Mouse (Mus musculus) neural tube, embryonic 14.5 days (tissue): ENCODE results near the gene Rpl21. TPM values are rescaled to one million over a fixed set of nuclear protein-coding genes. Genes with fewer than 3 reads are reported as not detected.
A peak's percentile ranks its signal among the peaks of the same experiment; 100 is the strongest.

Source experiments
- ATAC-seq: fragments of 200-750 bp; cut with Nextera tagmentation; 2 replicates; pipeline ENCODE4 v1.8.0; 2017; ENCODE audit warnings: low read depth, mild to moderate bottlenecking, moderate TSS enrichment, moderate library complexity
- H3K27ac ChIP-seq: fragments of 300-500 bp; sonication (generic); 2 replicates; pipeline ENCODE4 v1.5.1; 2014; ENCODE audit warnings: low read depth, mild to moderate bottlenecking, control low read depth, low read length, moderate library complexity, mixed read lengths
- H3K27me3 ChIP-seq: fragments of 300-500 bp; sonication (generic); 2 replicates; pipeline ENCODE4 v1.6.1; 2014; ENCODE audit warnings: low read length; ENCODE audit not compliant: control insufficient read depth, insufficient read depth
- H3K36me3 ChIP-seq: fragments of 300-500 bp; sonication (generic); 2 replicates; pipeline ENCODE4 v1.6.1; 2014; ENCODE audit warnings: low read length, mixed read lengths; ENCODE audit not compliant: control insufficient read depth, insufficient read depth
- H3K4me1 ChIP-seq: fragments of 300-500 bp; sonication (generic); 2 replicates; pipeline ENCODE4 v1.6.1; 2014; ENCODE audit warnings: low read length; ENCODE audit not compliant: control insufficient read depth, insufficient read depth
- H3K4me2 ChIP-seq: fragments of 300-500 bp; sonication (generic); 2 replicates; pipeline ENCODE4 v1.6.1; 2014; ENCODE audit warnings: mild to moderate bottlenecking, low read depth, low read length, control low read depth
- H3K4me3 ChIP-seq: fragments of 300-500 bp; sonication (generic); 2 replicates; pipeline ENCODE4 v1.5.1; 2014; ENCODE audit warnings: low read depth, low read length, control low read depth, mixed read lengths
- H3K9ac ChIP-seq: fragments of 300-500 bp; sonication (generic); replicated peaks from 2 replicates; pipeline ENCODE4 v1.6.1; 2014; ENCODE audit warnings: low read depth, mild to moderate bottlenecking, control low read depth, low read length, mixed read lengths
- H3K9me3 ChIP-seq: fragments of 300-500 bp; sonication (generic); 2 replicates; pipeline ENCODE4 v1.6.1; 2016; ENCODE audit warnings: low read length; ENCODE audit not compliant: control insufficient read depth
- WGBS: fragments of 180-500 bp; shearing (Covaris S2); extraction: QIAGEN DNeasy Blood & Tissue Kit; methylation state at CpG from one replicate; pipeline ENCODE4 v1.1.7; 2014; 5-methylcytosine and 5-hydroxymethylcytosine counted together
- polyA plus RNA-seq: library from polyadenylated mRNA; unstranded; fragments of >200 nt; fragmentation: Nextera tagmentation; extraction: Ambion mirVana; gene quantifications from 2 replicates; pipeline ENCODE4 v1.2.1, GENCODE M21; 2014

Rpl21 gene
- polyA plus RNA-seq, 1 experiment from 2014 or later: 380 TPM

DNA sequence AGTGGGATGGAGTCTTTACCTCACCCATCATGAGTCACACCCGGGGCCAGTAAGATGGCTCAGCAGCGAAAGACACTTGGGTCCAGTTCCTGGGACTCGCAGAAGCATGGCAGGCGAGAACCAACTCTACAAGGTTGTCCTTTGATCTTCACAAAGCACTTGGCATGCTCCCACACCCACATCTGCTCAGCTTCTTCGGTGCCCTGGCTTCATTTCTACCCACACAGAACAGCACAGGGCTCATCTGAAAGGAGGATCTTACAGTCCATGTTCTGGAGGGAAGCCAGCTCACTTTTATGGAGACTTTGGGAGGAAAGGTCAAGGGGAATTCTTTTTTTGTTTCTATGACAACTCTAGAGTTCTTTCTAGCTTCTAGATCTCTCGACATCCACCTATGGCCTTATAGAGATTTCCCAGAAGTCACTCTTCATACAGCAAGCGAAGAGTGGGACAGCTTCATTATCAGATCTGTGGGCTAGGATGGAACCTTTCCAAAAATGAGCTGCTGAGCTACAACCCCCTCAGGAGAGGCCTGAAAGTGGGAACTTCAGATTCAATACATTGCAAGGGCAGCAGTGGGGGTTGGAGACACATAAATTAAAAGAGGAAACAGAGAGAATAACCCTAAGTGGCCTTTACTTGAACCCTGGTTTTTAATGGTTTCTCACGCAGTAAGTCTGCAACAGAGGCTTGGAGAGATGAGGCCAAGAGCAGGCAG is 13.6 kb upstream of the Rpl21 start:
- 59% methylated on average over 8 of the region's 8 CpGs for WGBS
- Histone ChIP-seq H3K4me1 (no peaks in the 10 kb centered on the region), H3K9ac (no peak overlapping the region), H3K36me3 (no peaks in the 10 kb centered on the region), H3K27me3 (no peaks in the 10 kb centered on the region), H3K4me3 (no peak overlapping the region), H3K4me2 (no peak overlapping the region), H3K27ac (no peak overlapping the region), H3K9me3 (no peaks in the 10 kb centered on the region)
- ATAC-seq: peak; percentile 34; the same call in 1 of the 2 replicates

DNA sequence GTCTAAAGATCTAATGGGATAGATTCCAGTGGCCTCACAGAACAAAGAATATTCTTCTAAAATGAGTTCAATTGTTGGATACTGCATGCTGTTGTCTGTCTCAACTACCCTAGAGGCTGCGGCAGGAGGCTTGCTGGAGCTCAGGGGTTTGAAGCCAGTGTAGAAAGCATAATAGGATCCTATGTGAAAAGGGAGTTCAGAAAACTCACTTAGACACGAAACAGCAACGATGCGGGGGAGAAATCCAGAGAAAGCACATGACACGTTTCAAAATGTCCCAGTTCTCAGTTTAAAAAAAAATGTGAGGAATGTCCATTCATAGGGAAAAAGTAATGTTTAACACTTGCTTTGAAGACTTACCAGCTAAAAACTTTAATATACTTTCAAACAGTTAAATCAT is 9.7 kb upstream of the Rpl21 start:
- Histone ChIP-seq H3K27me3 (no peaks in the 10 kb centered on the region), H3K4me2 (no peak overlapping the region), H3K4me1 (no peaks in the 10 kb centered on the region), H3K9ac (no peak overlapping the region), H3K9me3 (no peaks in the 10 kb centered on the region), H3K4me3 (no peak overlapping the region), H3K36me3 (no peaks in the 10 kb centered on the region), H3K27ac (no peak overlapping the region)
- no peak for ATAC-seq
- 82% methylated on average over 5 of the region's 5 CpGs for WGBS

DNA sequence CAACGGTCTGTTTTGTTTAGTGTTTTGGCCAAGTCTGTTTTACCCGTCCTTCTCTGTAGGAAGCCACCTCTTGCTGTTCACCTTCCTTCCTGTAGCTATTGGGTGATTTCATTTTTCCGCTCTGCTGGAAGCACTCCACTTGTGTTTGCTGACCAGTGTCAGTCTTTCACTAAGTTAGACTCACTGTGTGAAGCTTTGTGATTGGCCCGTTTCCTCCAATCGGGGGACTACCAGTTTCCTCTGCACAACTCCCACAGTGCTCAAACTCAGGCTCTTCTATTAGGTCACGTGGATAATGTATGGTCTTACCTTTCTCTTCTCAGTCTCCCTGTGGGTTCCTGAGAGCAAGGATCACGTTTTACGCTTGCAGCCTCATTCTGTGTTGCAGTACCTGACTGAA is 3.2 kb upstream of the Rpl21 start:
- Histone ChIP-seq H3K27ac (no peak overlapping the region), H3K36me3 (peaks cover 3% of the 10 kb centered on the region; the same call in 1 of the 2 replicates), H3K4me1 (peaks cover 15% of the 10 kb centered on the region), H3K4me2 (no peak overlapping the region), H3K9me3 (no peaks in the 10 kb centered on the region), H3K9ac (no peak overlapping the region), H3K27me3 (no peaks in the 10 kb centered on the region), H3K4me3 (no peak overlapping the region)
- WGBS: 55% methylated on average over 8 of the region's 8 CpGs
- ATAC-seq: no peak

DNA sequence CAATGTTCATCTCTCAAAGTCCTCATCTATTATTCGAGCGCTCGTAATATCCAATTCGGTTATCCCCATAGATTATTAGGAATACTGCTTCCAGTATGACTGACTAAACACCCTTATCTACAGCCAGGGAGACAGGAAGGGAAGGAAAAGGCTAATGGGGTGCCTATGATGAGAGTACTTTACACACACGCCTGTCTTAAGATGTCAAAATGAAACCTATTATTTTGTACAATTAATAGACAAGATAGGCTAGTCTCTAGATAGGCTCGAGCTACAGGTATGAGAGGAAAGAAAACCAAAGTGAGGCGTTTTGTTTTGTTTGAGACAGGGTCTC is 288 bp upstream of the Rpl21 start:
- WGBS: 55% methylated on average over 7 of the region's 7 CpGs
- H3K9me3 ChIP-seq: no peaks in the 10 kb centered on the region
- peak overlapping the region; percentile 95 for H3K9ac ChIP-seq
- peak overlapping the region; percentile 92 for H3K27ac ChIP-seq
- H3K27me3 ChIP-seq: no peaks in the 10 kb centered on the region
- H3K4me1 ChIP-seq: peaks cover 20% of the 10 kb centered on the region
- peaks cover 28% of the 10 kb centered on the region for H3K36me3 ChIP-seq
- H3K4me2 ChIP-seq: peak overlapping the region; percentile 84
- ATAC-seq: no peak
- H3K4me3 ChIP-seq: peak overlapping the region; percentile 92

DNA sequence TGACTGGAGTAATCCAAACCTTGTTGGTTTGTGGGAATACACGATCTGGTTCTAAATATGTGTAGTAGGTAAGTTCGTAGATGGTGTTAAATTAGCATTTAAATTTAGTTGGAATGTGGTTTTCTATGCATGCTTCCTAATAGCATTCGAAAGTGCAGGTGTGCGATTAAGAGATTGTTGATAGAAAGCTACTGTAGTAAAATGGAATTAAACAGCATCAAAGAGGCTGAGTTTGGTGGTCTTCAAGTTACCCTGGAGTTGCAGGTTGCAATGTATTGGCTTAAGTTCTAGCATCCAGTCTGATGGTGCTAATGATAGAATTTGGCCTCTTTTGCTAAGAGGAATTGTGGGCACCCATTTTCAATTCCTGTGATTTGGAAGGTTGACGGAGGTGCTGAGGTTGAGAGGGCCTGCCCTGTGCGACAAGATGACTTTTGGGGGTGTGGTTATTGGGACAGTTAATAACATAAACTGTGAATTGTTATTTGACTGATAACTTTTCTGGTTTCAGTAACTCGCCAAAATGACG is 1.0 kb downstream of the Rpl21 start:
- 27% methylated on average over 8 of the region's 8 CpGs for WGBS
- Histone ChIP-seq H3K4me3 (peak overlapping the region; percentile 92), H3K9me3 (no peaks in the 10 kb centered on the region), H3K4me2 (peak overlapping the region; percentile 84), H3K27me3 (no peaks in the 10 kb centered on the region), H3K9ac (peak overlapping the region; percentile 95), H3K4me1 (peaks cover 20% of the 10 kb centered on the region), H3K27ac (peak overlapping the region; percentile 92), H3K36me3 (peaks cover 37% of the 10 kb centered on the region)
- no peak for ATAC-seq

DNA sequence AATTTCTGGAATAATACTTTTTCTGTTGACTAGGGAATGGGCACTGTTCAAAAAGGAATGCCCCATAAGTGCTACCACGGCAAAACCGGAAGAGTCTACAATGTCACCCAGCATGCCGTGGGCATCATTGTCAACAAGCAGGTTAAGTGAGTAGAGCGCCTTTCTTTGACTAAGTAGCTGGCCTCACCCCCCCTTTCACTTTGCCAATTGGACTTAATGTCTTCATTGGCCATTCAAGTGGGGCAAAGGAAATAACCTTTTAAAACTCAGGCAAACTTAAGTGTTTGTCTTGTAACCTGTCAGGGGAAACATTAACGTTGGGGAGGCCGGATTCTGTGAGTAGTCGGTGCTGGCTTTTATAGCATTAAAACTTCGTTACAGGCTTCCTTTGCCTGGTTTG is 2.3 kb downstream of the Rpl21 start:
- Histone ChIP-seq H3K9me3 (no peaks in the 10 kb centered on the region), H3K36me3 (peaks cover 37% of the 10 kb centered on the region)
- 83% methylated on average over 8 of the region's 8 CpGs for WGBS

DNA sequence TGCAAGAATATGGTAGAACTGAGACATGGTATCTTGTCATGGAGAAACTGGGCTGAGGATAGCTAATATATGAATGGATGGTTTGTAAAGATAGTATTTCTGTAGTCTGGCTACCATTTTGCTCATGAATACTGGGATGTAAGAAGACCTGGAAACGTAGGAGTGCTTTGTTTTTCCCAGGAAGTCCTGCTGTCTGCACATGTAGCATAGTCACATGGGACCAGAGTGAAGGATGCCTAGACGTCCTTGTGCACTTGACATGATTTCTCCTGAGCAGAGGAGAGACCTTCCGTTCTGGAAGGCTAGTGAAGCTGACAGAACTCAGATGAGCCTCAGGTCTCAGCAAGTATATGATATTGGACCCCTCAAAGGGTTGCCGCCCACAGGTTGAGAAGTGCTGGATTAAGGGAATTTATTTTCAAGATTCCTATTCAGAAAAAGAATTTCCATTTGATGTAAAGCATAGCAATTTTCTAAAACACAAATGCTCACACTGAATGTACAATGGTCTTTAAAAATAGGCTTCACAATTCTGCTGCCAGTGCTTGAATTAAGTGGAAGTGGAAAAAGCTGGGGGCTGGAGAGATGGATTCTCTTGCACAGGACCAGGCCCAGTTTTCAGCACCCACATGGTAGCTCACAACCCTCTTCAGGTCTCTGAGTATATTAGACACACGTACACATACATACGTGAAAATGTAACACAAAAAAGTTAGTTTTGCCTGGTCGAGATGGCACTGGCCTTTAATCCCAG is 5.5 kb downstream of the Rpl21 start:
- H3K27ac ChIP-seq: no peak overlapping the region
- no peak for ATAC-seq
- 61% methylated on average over 7 of the region's 7 CpGs for WGBS
- no peak overlapping the region for H3K4me2 ChIP-seq
- H3K9ac ChIP-seq: no peak overlapping the region
- peaks cover 14% of the 10 kb centered on the region for H3K4me1 ChIP-seq
- H3K4me3 ChIP-seq: no peak overlapping the region
- H3K36me3 ChIP-seq: peaks cover 37% of the 10 kb centered on the region
- no peaks in the 10 kb centered on the region for H3K9me3 ChIP-seq
- H3K27me3 ChIP-seq: no peaks in the 10 kb centered on the region

More for the DNA sequence above, 2.3 kb downstream of the Rpl21 start:
- no peak overlapping the region for H3K4me3 ChIP-seq
- no peak overlapping the region for H3K4me2 ChIP-seq
- no peak overlapping the region for H3K9ac ChIP-seq
- ATAC-seq: no peak
- no peak overlapping the region for H3K27ac ChIP-seq
- H3K27me3 ChIP-seq: no peaks in the 10 kb centered on the region
- H3K4me1 ChIP-seq: peaks cover 20% of the 10 kb centered on the region

DNA sequence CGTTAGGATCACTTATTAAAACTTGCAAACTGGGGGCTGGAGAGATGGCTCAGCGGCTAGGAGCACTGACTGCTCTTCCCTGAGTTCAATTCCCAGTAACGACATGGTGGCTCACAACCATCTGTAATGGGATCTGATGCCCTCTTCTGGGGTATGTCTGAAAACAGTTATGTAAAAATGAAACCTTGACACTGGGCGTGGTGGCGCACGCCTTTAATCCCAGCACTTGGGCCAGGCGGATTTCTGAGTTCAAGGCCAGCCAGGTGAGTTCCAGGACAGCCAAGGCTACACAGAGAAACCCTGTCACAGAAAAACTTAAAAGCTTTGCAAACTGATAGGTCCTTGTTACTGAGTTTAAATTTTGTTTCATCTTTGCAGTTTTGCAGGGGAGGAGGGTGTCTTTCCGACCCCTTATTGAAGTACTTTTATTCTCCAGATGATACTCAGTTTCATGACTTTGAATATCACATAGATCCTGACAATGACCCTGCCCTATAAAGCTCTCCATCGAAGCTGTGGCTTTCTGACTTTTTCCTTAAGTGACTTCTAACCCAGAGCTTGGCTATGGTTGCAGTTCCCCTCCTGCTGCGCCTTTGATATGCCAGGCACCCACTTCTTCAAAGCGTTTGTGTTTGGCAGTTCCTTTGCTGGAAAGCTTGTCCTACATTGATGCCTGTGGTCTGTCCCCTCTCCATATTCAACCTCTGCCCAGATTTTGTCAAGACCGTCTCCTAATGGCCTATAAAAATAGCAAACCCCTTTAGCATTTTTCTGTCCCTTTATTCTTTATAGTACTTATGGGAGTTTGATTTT is 6.4 kb downstream of the Rpl21 start:
- H3K27ac ChIP-seq: no peak overlapping the region
- no peak for ATAC-seq
- peaks cover 9% of the 10 kb centered on the region for H3K4me1 ChIP-seq
- no peak overlapping the region for H3K4me3 ChIP-seq
- H3K36me3 ChIP-seq: peaks cover 37% of the 10 kb centered on the region
- H3K9ac ChIP-seq: no peak overlapping the region
- no peaks in the 10 kb centered on the region for H3K9me3 ChIP-seq
- 48% methylated on average over 12 of the region's 12 CpGs for WGBS
- H3K27me3 ChIP-seq: no peaks in the 10 kb centered on the region
- H3K4me2 ChIP-seq: no peak overlapping the region
